ENCODE assay signal across 8 mouse cellular contexts in genomic region chr17:34188010-34188409, GRCm38 (mm10). TPM values are rescaled to one million over a fixed set of nuclear protein-coding genes. Genes with fewer than 3 reads are reported as not detected.
DNase-seq lines count a peak whose midpoint lies in the region; ATAC-seq lines count a peak whose summit lies in the region.

No protein-coding gene starts in this region.

- H3K9me3 ChIP-seq in embryonic facial prominence, embryonic 11.5 days (replicated peaks; ENCODE audit: control insufficient read depth, low read length): no peaks in the 10 kb centered on the region
- no peaks in the 10 kb centered on the region for H3K9me3 ChIP-seq in hindbrain, embryonic 10.5 days

- no peaks in the 10 kb centered on the region for H3K36me3 ChIP-seq in embryonic facial prominence, embryonic 11.5 days (replicated peaks; ENCODE audit: control insufficient read depth, insufficient read depth, low read depth, low read length)
- H3K36me3 ChIP-seq in hindbrain, embryonic 10.5 days: no peaks in the 10 kb centered on the region

- H3K27me3 ChIP-seq in embryonic facial prominence, embryonic 11.5 days (ENCODE audit: control insufficient read depth, insufficient read depth, low read length): peaks cover 25% of the 10 kb centered on the region
- peaks cover 98% of the 10 kb centered on the region for H3K27me3 ChIP-seq in hindbrain, embryonic 10.5 days (ENCODE audit: insufficient read depth, poor library complexity, severe bottlenecking)

- intact Hi-C loops in left cerebral cortex, postnatal 10 days (cut with DNase I): no loop called here

- WGBS in embryonic facial prominence, embryonic 11.5 days: 3% methylated on average over 20 of the region's 20 CpGs
- WGBS in hindbrain, embryonic 10.5 days: 3% methylated on average over 20 of the region's 20 CpGs

- H3K9ac ChIP-seq in embryonic facial prominence, embryonic 11.5 days (replicated peaks; ENCODE audit: low read length): peak overlapping the region; percentile 64

- peak; percentile 23 for DNase-seq in spleen, adult 12 weeks (ENCODE audit: low spot score)
- no peak for DNase-seq in spleen, postnatal 14 days (ENCODE audit: low spot score in 2 of 2)
- no peak for DNase-seq in embryonic facial prominence, embryonic 11.5 days (ENCODE audit: low spot score)
- no peak for DNase-seq in hindbrain, embryonic 10.5 days (ENCODE audit: low spot score)
- peak; percentile 59 for DNase-seq in thymus, postnatal 14 days
- DNase-seq in left cerebral cortex, postnatal 10 days (ENCODE audit: extremely low spot score in 1 of 2, low spot score in 2 of 2): no peak
- DNase-seq in embryo, embryonic 11 days: no peak

- peak; percentile 33; the same call in 1 of the 2 replicates for ATAC-seq in embryonic facial prominence, embryonic 11.5 days (replicated peaks; ENCODE audit: insufficient number of reproducible peaks, low FRiP score, low TSS enrichment, low read depth)
- ATAC-seq in megakaryocyte, adult 5-6 weeks (ENCODE audit: poor library complexity, severe bottlenecking): peak; percentile 6; the same call in 1 of the 2 replicates

- no peak overlapping the region for H3K27ac ChIP-seq in embryonic facial prominence, embryonic 11.5 days (replicated peaks; ENCODE audit: low read depth, low read length)
- peak overlapping the region; percentile 57 for H3K27ac ChIP-seq in hindbrain, embryonic 10.5 days

- peak overlapping the region; percentile 42 for H3K4me3 ChIP-seq in embryonic facial prominence, embryonic 11.5 days (ENCODE audit: low read depth, low read length)
- peak overlapping the region; percentile 56 for H3K4me3 ChIP-seq in hindbrain, embryonic 10.5 days

- peaks cover 5% of the 10 kb centered on the region; the same call in 1 of the 2 replicates for H3K4me1 ChIP-seq in embryonic facial prominence, embryonic 11.5 days (ENCODE audit: control insufficient read depth, insufficient read depth, low read length)
- peaks cover 19% of the 10 kb centered on the region for H3K4me1 ChIP-seq in hindbrain, embryonic 10.5 days (replicated peaks)

- H3K4me2 ChIP-seq in embryonic facial prominence, embryonic 11.5 days (ENCODE audit: low read depth, low read length): peak overlapping the region; percentile 83

RNA-seq across cellular contexts. Expression of gene Psmb9, which starts 0.4 kb away (rescaled TPM):
- 0.67 and 1.1 TPM in 2 replicates for polyA plus RNA-seq in embryonic facial prominence, embryonic 11.5 days (2014; fragmentation: Nextera tagmentation; extraction: Ambion mirVana)
- 0.66 and 0.97 TPM in 2 replicates for polyA plus RNA-seq in hindbrain, embryonic 10.5 days (2016; fragmentation: Nextera tagmentation; extraction: Ambion mirVana)
- 142 and 149 TPM in 2 replicates for total RNA-seq in megakaryocyte, adult 5-6 weeks (2015)
- total RNA-seq in megakaryocyte, adult 5-6 weeks (2017): 78.7 and 125 TPM in 2 replicates
- 1 to 10 TPM in 1 of 2 experiments, under 1 TPM in 1; 0.66 to 2.2 TPM for total RNA-seq in left cerebral cortex, postnatal 10 days (2021)

RNA-seq across cellular contexts. Expression of gene Tap1, which starts 0.7 kb away (rescaled TPM):
- 2.3 and 2.6 TPM in 2 replicates for polyA plus RNA-seq in embryonic facial prominence, embryonic 11.5 days (2014; fragmentation: Nextera tagmentation; extraction: Ambion mirVana)
- 1.7 TPM in 2 replicates for polyA plus RNA-seq in hindbrain, embryonic 10.5 days (2016; fragmentation: Nextera tagmentation; extraction: Ambion mirVana)
- 43.4 and 46.2 TPM in 2 replicates for total RNA-seq in megakaryocyte, adult 5-6 weeks (2015)
- total RNA-seq in megakaryocyte, adult 5-6 weeks (2017): 96.5 and 101 TPM in 2 replicates
- total RNA-seq in left cerebral cortex, postnatal 10 days (2021): 1 to 10 TPM; 2.7 to 3.3 TPM

RNA-seq across cellular contexts. Expression of gene Psmb8, which starts 9.5 kb away (rescaled TPM):
- polyA plus RNA-seq in embryonic facial prominence, embryonic 11.5 days (2014; fragmentation: Nextera tagmentation; extraction: Ambion mirVana): 1.7 and 2.1 TPM in 2 replicates
- polyA plus RNA-seq in hindbrain, embryonic 10.5 days (2016; fragmentation: Nextera tagmentation; extraction: Ambion mirVana): 1.2 and 1.8 TPM in 2 replicates
- total RNA-seq in megakaryocyte, adult 5-6 weeks (2015): 230 and 263 TPM in 2 replicates
- total RNA-seq in megakaryocyte, adult 5-6 weeks (2017): 339 and 455 TPM in 2 replicates
- total RNA-seq in left cerebral cortex, postnatal 10 days (2021): 1 to 10 TPM; 1.7 TPM

RNA-seq across cellular contexts. Expression of gene Tap2, which starts 15.3 kb away (rescaled TPM):
- polyA plus RNA-seq in embryonic facial prominence, embryonic 11.5 days (2014; fragmentation: Nextera tagmentation; extraction: Ambion mirVana): 0.77 and 1.2 TPM in 2 replicates
- 0.27 and 1.4 TPM in 2 replicates for polyA plus RNA-seq in hindbrain, embryonic 10.5 days (2016; fragmentation: Nextera tagmentation; extraction: Ambion mirVana)
- total RNA-seq in megakaryocyte, adult 5-6 weeks (2015): 6.4 and 7.1 TPM in 2 replicates
- 34.2 and 35.9 TPM in 2 replicates for total RNA-seq in megakaryocyte, adult 5-6 weeks (2017)
- 1 to 10 TPM; 2.6 to 3.0 TPM for total RNA-seq in left cerebral cortex, postnatal 10 days (2021)

RNA-seq across cellular contexts. Expression of gene H2-DMb1, which starts 35.1 kb away (rescaled TPM):
- 1.3 and 1.4 TPM in 2 replicates for polyA plus RNA-seq in embryonic facial prominence, embryonic 11.5 days (2014; fragmentation: Nextera tagmentation; extraction: Ambion mirVana)
- 0.30 and 0.98 TPM in 2 replicates for polyA plus RNA-seq in hindbrain, embryonic 10.5 days (2016; fragmentation: Nextera tagmentation; extraction: Ambion mirVana)
- total RNA-seq in megakaryocyte, adult 5-6 weeks (2015): 105 and 109 TPM in 2 replicates
- 110 and 132 TPM in 2 replicates for total RNA-seq in megakaryocyte, adult 5-6 weeks (2017)
- 1 to 10 TPM; 1.2 to 1.8 TPM for total RNA-seq in left cerebral cortex, postnatal 10 days (2021)

Comparison
In these comparisons a context has a peak if more than half of its experiments do, and no peak if none do; other contexts are left out.
1. DNase-seq: peak in spleen, adult 12 weeks (single experiment) and thymus, postnatal 14 days (single experiment); none in spleen, postnatal 14 days (0 of 2), embryonic facial prominence, embryonic 11.5 days (single experiment), hindbrain, embryonic 10.5 days (single experiment), left cerebral cortex, postnatal 10 days (0 of 2) and embryo, embryonic 11 days (single experiment).
2. RNA of gene Psmb9, which starts 0.4 kb away (total RNA-seq): 78.7 to 149 TPM in megakaryocyte, adult 5-6 weeks; 0.66 to 2.2 TPM in left cerebral cortex, postnatal 10 days; every median in the first group is over 10 times any median in the second.
3. RNA of gene Tap1, which starts 0.7 kb away (total RNA-seq): 43.4 to 101 TPM in megakaryocyte, adult 5-6 weeks; 2.7 to 3.3 TPM in left cerebral cortex, postnatal 10 days; every median in the first group is over 10 times any median in the second.
4. RNA of gene Psmb8, which starts 9.5 kb away (total RNA-seq): 230 to 455 TPM in megakaryocyte, adult 5-6 weeks; 1.7 TPM in left cerebral cortex, postnatal 10 days; every median in the first group is over 10 times any median in the second.